Mouse (Mus musculus) retina, postnatal 7 days (tissue): ENCODE data around the gene Ybx2.
"Not testable (repeated sequence)": the region's sequence is repeated elsewhere in the genome, so short reads cannot be mapped to it uniquely, and the experiment has no call there.

ENCODE experiments used
- DNase-seq: peaks from one replicate; pipeline ENCODE4 v3.0.0-alpha.2; 2012; ENCODE audit warnings: low read depth, low spot score

The Ybx2 gene

GRCm38 (mm10) chr11:69934681-69935080, 915 bp upstream of the Ybx2 start:
- DNase-seq: no peak

GRCm38 (mm10) chr11:69936156-69936555, 560 bp downstream of the Ybx2 start:
- DNase-seq: no peak

- no peak for DNase-seq
Measured at GRCm38 (mm10) chr11:69936714-69937347, 1.2 kb downstream of the Ybx2 start.

- no peak for DNase-seq
Measured at GRCm38 (mm10) chr11:69937385-69937784, 1.8 kb downstream of the Ybx2 start.

- DNase-seq: no peak
Measured at GRCm38 (mm10) chr11:69937834-69938233, 2.2 kb downstream of the Ybx2 start.

GRCm38 (mm10) chr11:69938401-69938979, 2.9 kb downstream of the Ybx2 start:
- no peak for DNase-seq

GRCm38 (mm10) chr11:69939181-69939580, 3.6 kb downstream of the Ybx2 start:
- DNase-seq: no peak

GRCm38 (mm10) chr11:69939731-69940130, 4.1 kb downstream of the Ybx2 start:
- DNase-seq: no peak

GRCm38 (mm10) chr11:69940962-69941361, 5.4 kb downstream of the Ybx2 start:
- no peak for DNase-seq

- DNase-seq: no peak
Measured at GRCm38 (mm10) chr11:69945216-69945615, 9.6 kb downstream of the Ybx2 start.

GRCm38 (mm10) chr11:69945997-69946891, 10.6 kb downstream of the Ybx2 start:
- DNase-seq: no peak

- DNase-seq: no peak
Measured at GRCm38 (mm10) chr11:69947337-69948065, 11.9 kb downstream of the Ybx2 start.

- DNase-seq: peak; percentile 57
Measured at GRCm38 (mm10) chr11:69948066-69948762, 12.6 kb downstream of the Ybx2 start, which contains the start of gene Slc2a4. Gene Slc2a4 (minus strand): TSS chr11:69948188.

GRCm38 (mm10) chr11:69948763-69949150, 13.2 kb downstream of the Ybx2 start:
- peak; percentile 81 for DNase-seq

GRCm38 (mm10) chr11:69950807-69951459, 15.3 kb downstream of the Ybx2 start:
- DNase-seq: no peak

- no peak for DNase-seq
Measured at GRCm38 (mm10) chr11:69952274-69952673, 16.7 kb downstream of the Ybx2 start.

GRCm38 (mm10) chr11:69953267-69953915, 17.8 kb downstream of the Ybx2 start:
- DNase-seq: no peak

- not testable (repeated sequence) for DNase-seq
Measured at GRCm38 (mm10) chr11:69955618-69956017, 20.0 kb downstream of the Ybx2 start.

GRCm38 (mm10) chr11:69956218-69956617, 20.6 kb downstream of the Ybx2 start:
- no peak for DNase-seq

GRCm38 (mm10) chr11:69960616-69961015, 25.0 kb downstream of the Ybx2 start:
- DNase-seq: no peak
